Mouse (Mus musculus) myocyte (in vitro differentiated cells): ENCODE measurements around the gene Ccl2. TPM values are rescaled to one million over a fixed set of nuclear protein-coding genes. Genes with fewer than 3 reads are reported as not detected.

Source experiments
- H3K27me3 ChIP-seq: one replicate; pipeline ENCODE4 v1.6.1; 2011; ENCODE audit not compliant: control insufficient read depth, insufficient read depth, insufficient read length
- H3K36me3 ChIP-seq: one replicate; pipeline ENCODE4 v1.6.1; 2011; ENCODE audit not compliant: control insufficient read depth, insufficient read depth
- H3K4me2 ChIP-seq: one replicate; pipeline ENCODE4 v1.6.1; 2011; ENCODE audit warnings: low read depth, control low read depth
- H3K4me3 ChIP-seq: one replicate; pipeline ENCODE4 v1.5.1; 2011; ENCODE audit warnings: mild to moderate bottlenecking, control low read depth, moderate library complexity
- H3K79me2 ChIP-seq: one replicate; pipeline ENCODE4 v1.6.1; 2011; ENCODE audit not compliant: control insufficient read depth, insufficient read depth
- H3ac ChIP-seq: one replicate; pipeline ENCODE4 v1.6.1; 2011; ENCODE audit not compliant: control insufficient read depth, insufficient read length
- CEBPB ChIP-seq: IDR thresholded peaks from 2 replicates; pipeline ENCODE4 v1.6.1; 2011; ENCODE audit warnings: mild to moderate bottlenecking, moderate library complexity; ENCODE audit not compliant: poor library complexity, insufficient read depth, severe bottlenecking
- E2F4 ChIP-seq: IDR thresholded peaks from one replicate; pipeline ENCODE4 v1.6.1; 2011; ENCODE audit warnings: mild to moderate bottlenecking, control low read depth, moderate library complexity; ENCODE audit not compliant: insufficient read depth
- MAX ChIP-seq: IDR thresholded peaks from one replicate; pipeline ENCODE4 v1.6.1; 2011; ENCODE audit warnings: low read depth, mild to moderate bottlenecking, control low read depth
- MYOD1 ChIP-seq, 3 experiments: IDR thresholded peaks; one replicate each; pipeline ENCODE4 v1.6.1; 2011; ENCODE audit warnings: control low read depth in 2 of 3, low read depth in 2 of 3, mild to moderate bottlenecking in 2 of 3, moderate library complexity in 1 of 3; ENCODE audit not compliant: insufficient read length in 2 of 3, control insufficient read depth in 1 of 3
- MYOG ChIP-seq, 3 experiments: IDR thresholded peaks; one replicate each; pipeline ENCODE4 v1.6.1; 2011; ENCODE audit warnings: control low read depth in 2 of 3, low read depth in 2 of 3, mild to moderate bottlenecking in 2 of 3; ENCODE audit not compliant: insufficient read length in 2 of 3, control insufficient read depth in 1 of 3, insufficient read depth in 1 of 3
- POLR2A ChIP-seq: IDR thresholded peaks from one replicate; pipeline ENCODE4 v1.6.1; 2011; ENCODE audit warnings: low read depth, mild to moderate bottlenecking, control low read depth, moderate library complexity; ENCODE audit not compliant: insufficient read length
- POLR2AphosphoS2 ChIP-seq: IDR thresholded peaks from one replicate; pipeline ENCODE4 v1.6.1; 2011; ENCODE audit warnings: low read depth, control low read depth; ENCODE audit not compliant: insufficient read length
- REST ChIP-seq: IDR thresholded peaks from one replicate; pipeline ENCODE4 v1.6.1; 2011; ENCODE audit warnings: mild to moderate bottlenecking, control low read depth, moderate library complexity; ENCODE audit not compliant: insufficient read depth, insufficient read length
- SRF ChIP-seq: IDR thresholded peaks from one replicate; pipeline ENCODE4 v1.6.1; 2011; ENCODE audit warnings: low read depth; ENCODE audit not compliant: control insufficient read depth, insufficient read length
- TCF12 ChIP-seq: IDR thresholded peaks from one replicate; pipeline ENCODE4 v1.6.1; 2011; ENCODE audit warnings: mild to moderate bottlenecking, control low read depth; ENCODE audit not compliant: poor library complexity, insufficient read depth, severe bottlenecking
- TCF3 ChIP-seq: IDR thresholded peaks from one replicate; pipeline ENCODE4 v1.6.1; 2011; ENCODE audit warnings: low read depth, control low read depth; ENCODE audit not compliant: insufficient read length
- USF1 ChIP-seq: IDR thresholded peaks from one replicate; pipeline ENCODE4 v1.6.1; 2011; ENCODE audit warnings: low read depth, mild to moderate bottlenecking, control low read depth, moderate library complexity
- polyA plus RNA-seq: library from polyadenylated mRNA; unstranded; fragments of >200 nt; fragmentation: generic; extraction: Trizol; gene quantifications from one replicate; pipeline ENCODE4 v1.2.1, GENCODE M21; 2012; ENCODE audit warnings: missing spikeins

Ccl2 gene
- polyA plus RNA-seq, 1 experiment: 5.2 TPM

DNA sequence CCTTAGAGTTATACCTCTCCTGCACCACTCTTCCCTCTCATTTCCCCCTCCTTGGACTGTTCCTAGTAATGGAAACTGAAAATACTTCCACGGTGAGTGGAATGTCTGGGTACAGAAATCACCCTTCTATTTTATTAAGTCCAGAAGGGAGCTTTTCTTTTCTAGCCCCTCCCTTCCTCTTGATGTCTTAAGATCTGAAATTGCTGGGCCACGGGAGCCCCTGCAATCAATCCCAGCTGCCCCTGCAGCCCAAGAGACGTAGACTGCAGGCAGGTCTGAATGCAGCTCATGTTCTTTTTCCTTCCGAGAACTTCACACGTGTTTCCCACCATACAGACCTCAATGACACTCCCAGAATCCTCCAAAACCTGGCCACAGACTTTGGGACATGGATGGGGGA, 34.8 kb upstream of the Ccl2 start:
- H3ac ChIP-seq: no peak overlapping the region
- H3K79me2 ChIP-seq: no peaks in the 10 kb centered on the region
- TF ChIP-seq MYOD1 (IDR thresholded peaks at IDR 0.05; ENCODE audit: control insufficient read depth in 1 of 3, insufficient read length in 2 of 3, low read depth in 2 of 3) (no peak), E2F4 (no peak), CEBPB (no peak), POLR2AphosphoS2 (no peak), USF1 (no peak), POLR2A (no peak), MYOG (IDR thresholded peaks at IDR 0.05; ENCODE audit: control insufficient read depth in 1 of 3, insufficient read depth in 1 of 3, insufficient read length in 2 of 3, low read depth in 2 of 3) (no peak), REST (no peak), SRF (no peak), TCF3 (no peak), MAX (no peak), TCF12 (no peak)
- H3K4me2 ChIP-seq: no peak overlapping the region
- H3K27me3 ChIP-seq: no peaks in the 10 kb centered on the region
- no peak overlapping the region for H3K4me3 ChIP-seq
- no peaks in the 10 kb centered on the region for H3K36me3 ChIP-seq

DNA sequence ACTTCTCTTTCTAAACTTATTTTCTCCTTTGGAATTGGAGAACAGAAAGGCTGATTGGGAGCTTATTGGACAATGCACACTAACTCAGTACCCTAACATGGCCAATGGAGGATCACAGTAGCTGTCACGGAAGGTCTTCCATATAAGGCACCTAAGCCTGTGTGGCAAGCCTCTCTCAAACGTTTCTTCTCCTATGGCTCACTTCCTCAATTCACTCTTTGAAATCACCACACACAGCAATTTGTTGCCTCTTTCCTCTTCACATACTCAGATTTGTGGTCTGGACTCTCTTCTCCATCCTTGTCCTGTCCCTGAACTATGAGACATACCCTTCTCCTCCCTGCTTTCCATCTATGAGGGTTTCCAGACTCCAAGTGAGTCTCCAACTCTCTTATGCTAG, 30.6 kb upstream of the Ccl2 start:
- H3K4me2 ChIP-seq: no peak overlapping the region

DNA sequence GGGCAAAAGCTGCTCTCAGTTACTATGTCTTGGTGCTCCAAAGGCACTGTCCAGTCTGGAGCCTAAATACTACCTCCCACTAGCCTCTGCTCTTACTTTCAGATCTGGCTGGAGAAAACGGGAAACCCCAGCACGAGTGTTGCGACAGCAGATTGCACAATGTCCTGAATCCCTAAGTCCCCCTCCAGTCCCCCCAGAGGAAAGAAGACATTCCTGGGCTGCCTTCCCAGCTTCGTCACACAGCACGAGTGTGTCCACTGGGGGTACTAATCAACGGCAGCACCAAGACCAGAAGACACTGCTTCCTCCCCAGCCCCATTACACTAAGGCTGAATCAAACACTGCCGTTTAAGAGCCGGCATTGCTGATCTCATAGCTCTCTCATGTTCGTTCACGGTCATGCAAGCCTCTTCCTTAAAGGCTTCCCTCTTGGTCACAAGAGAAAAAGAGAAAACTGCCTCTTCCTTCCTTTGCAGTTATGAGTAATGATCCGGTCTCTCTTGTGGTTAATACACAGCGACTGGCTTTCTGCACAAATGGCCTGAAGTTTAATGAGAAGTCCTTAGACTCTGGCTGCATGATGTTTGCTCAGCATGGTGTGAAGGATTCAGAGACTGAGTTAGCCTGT, 28.5 kb upstream of the Ccl2 start:
- no peaks in the 10 kb centered on the region for H3K79me2 ChIP-seq
- H3K36me3 ChIP-seq: no peaks in the 10 kb centered on the region
- H3K4me3 ChIP-seq: no peak overlapping the region
- no peak overlapping the region for H3ac ChIP-seq
- H3K27me3 ChIP-seq: no peaks in the 10 kb centered on the region
- peak overlapping the region; percentile 68 for H3K4me2 ChIP-seq
- TF ChIP-seq TCF12: no peak
- peak; percentile 98 for TF ChIP-seq CEBPB

More for the DNA sequence above, 30.6 kb upstream of the Ccl2 start:
- no peaks in the 10 kb centered on the region for H3K79me2 ChIP-seq
- no peak for TF ChIP-seq POLR2A
- TF ChIP-seq REST: no peak
- TF ChIP-seq MYOD1 (IDR thresholded peaks at IDR 0.05; ENCODE audit: control insufficient read depth in 1 of 3, insufficient read length in 2 of 3, low read depth in 2 of 3): no peak
- no peak for TF ChIP-seq TCF12
- no peak for TF ChIP-seq SRF
- TF ChIP-seq TCF3: no peak
- TF ChIP-seq MYOG (IDR thresholded peaks at IDR 0.05; ENCODE audit: control insufficient read depth in 1 of 3, insufficient read depth in 1 of 3, insufficient read length in 2 of 3, low read depth in 2 of 3): no peak
- TF ChIP-seq USF1: no peak
- no peak for TF ChIP-seq CEBPB
- TF ChIP-seq E2F4: no peak
- no peak for TF ChIP-seq POLR2AphosphoS2
- TF ChIP-seq MAX: no peak
- H3K4me3 ChIP-seq: no peak overlapping the region
- no peak overlapping the region for H3ac ChIP-seq
- no peaks in the 10 kb centered on the region for H3K36me3 ChIP-seq
- no peaks in the 10 kb centered on the region for H3K27me3 ChIP-seq

DNA sequence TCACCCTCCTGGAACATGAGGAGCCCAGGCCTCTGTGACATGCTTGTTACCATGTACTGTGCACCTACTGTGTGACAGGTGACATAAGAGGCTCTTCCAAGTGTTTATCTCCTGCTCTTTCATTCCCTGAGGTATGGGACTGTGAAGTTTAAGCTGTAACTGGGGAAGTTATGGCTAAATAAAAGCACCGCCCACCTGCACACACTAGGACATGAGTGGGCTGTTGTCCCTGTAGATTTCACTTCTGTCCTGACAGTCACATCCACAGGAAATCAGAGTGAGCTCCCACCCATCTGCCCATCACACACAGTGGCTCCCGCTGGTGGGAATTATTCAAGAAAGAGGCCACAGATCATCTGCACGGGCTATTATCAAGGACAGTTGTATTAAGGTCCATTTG, 25.3 kb upstream of the Ccl2 start:
- Histone ChIP-seq H3K4me3 (no peak overlapping the region), H3K4me2 (no peak overlapping the region), H3K36me3 (no peaks in the 10 kb centered on the region), H3K79me2 (no peaks in the 10 kb centered on the region), H3ac (no peak overlapping the region), H3K27me3 (no peaks in the 10 kb centered on the region)
- TF ChIP-seq CEBPB (no peak), TCF12 (no peak), USF1 (no peak), SRF (no peak), TCF3 (no peak), MYOG (IDR thresholded peaks at IDR 0.05; ENCODE audit: control insufficient read depth in 1 of 3, insufficient read depth in 1 of 3, insufficient read length in 2 of 3, low read depth in 2 of 3) (no peak), MYOD1 (IDR thresholded peaks at IDR 0.05; ENCODE audit: control insufficient read depth in 1 of 3, insufficient read length in 2 of 3, low read depth in 2 of 3) (no peak), REST (no peak), POLR2AphosphoS2 (no peak), POLR2A (no peak), MAX (no peak), E2F4 (no peak)

DNA sequence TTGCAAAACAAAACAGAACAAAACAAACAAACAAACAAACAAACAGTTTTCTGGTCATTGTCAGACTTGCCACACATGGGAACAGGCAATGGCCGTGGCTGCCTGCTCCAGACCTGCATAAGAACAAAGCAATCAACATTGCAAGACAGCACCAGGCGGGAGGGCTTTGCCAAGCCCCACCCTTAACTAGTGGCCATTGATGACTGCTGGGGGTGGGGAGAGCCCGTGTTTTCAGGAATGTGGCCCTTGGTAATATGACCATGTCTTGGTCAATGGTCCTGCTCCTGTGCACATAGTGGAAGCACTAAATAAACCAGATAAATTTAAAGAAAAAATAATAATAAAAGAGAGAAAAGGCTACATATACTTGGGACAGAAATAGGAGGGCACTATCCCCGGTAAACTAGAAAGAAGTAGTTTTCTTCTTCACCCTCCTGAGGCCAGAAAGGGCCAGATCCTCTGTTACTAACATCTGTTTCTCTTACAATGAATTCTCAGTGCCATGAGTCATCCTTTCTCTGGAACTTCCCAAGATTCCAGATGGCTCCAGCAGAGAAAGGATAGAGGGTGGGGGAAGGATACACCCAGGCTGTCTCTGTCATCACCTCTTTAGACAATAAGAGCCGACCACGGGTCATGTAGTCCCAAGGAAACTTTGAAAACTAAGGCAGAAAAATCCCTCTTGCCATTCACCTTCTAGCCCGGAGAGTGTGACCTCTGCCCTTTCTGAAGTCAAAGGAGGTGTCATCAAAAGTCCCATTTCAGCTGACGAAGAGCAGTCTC, 23.8 kb upstream of the Ccl2 start:
- no peaks in the 10 kb centered on the region for H3K79me2 ChIP-seq
- H3K4me3 ChIP-seq: no peak overlapping the region
- H3K4me2 ChIP-seq: peak overlapping the region; percentile 76
- TF ChIP-seq TCF3 (no peak), CEBPB (0 out of 2 replicates have a peak, but pooled peaks have one; percentile 7), TCF12 (peak; percentile 54), USF1 (no peak), REST (no peak), MAX (no peak)
- no peak overlapping the region for H3ac ChIP-seq
- H3K36me3 ChIP-seq: no peaks in the 10 kb centered on the region
- H3K27me3 ChIP-seq: no peaks in the 10 kb centered on the region
